Mouse (Mus musculus): Measurements from ENCODE around the gene Bicc1.

DNA sequence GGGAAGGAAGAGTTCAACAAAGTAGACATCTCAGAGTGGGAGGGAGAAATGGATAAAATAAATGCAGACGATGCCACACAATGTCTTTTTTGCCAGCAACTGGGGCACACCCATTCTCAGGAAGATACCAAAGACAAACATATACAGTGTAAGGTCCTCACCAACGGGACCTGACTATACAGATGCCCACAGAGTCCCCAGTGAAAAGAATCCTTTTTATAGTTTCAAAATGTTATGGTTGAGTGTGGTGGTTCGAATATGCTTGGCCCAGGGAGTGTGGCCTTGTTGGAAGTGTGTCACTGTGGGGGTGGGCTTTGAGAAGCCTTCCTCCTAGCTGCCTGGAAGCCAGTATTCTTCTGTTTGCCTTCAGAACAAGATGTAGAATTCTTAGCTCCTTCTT, 223.5 kb downstream of the Bicc1 start:
- no peak for TF ChIP-seq CTCF (IDR thresholded peaks at IDR 0.05; ENCODE audit: low read depth)
- TF ChIP-seq EP300 (IDR thresholded peaks at IDR 0.05; ENCODE audit: low read depth), result no peak
